Comparison of ENCODE assay signal across 32 mouse cellular contexts in the genomic region with DNA sequence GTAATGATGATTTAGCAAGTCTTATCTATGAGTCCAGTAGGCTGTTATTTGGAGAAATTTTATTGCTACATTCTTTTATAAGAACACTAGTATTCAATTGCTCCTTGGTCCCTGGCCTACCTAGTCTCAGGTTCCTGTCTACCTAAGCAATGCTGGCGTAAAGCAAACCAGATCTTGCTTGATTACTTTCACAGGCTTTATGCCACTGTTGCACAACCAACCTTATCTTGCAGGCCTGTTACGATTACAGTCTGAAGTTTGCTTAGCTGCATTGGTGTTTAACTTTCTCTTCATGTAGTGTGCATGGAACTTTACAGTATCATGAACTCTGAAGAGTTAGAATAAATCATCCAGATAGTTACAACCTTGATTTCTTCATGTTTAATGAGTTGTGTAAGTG. TPM values are rescaled to one million over a fixed set of nuclear protein-coding genes. Genes with fewer than 3 reads are reported as not detected.
DNase-seq lines count a peak whose midpoint lies in the region; ATAC-seq and TF ChIP-seq lines count a peak whose summit lies in the region.
"Had no signal": no experiment of that assay in that cellular context is flagged by ENCODE, and none has a peak within 500 bp of the region (broad histone marks: within the 10 kb centered on the region; RNA-seq: fewer than 3 reads in every experiment).

No protein-coding gene starts in this region.

- no peaks in the 10 kb centered on the region for H3K79me2 ChIP-seq in liver, adult 2 months (ENCODE audit: control insufficient read depth, insufficient read depth, low read length)

- DNase-seq in liver, adult 2 months (ENCODE audit: extremely low read depth, low read depth, low spot score) = peak; percentile 5
- DNase-seq in c-Kit-positive CD71-positive TER-119-positive erythroid progenitor cells, embryonic 14.5 days (ENCODE audit: low spot score) = no peak
- no peak for DNase-seq in cerebellum, adult 8-10 months
- DNase-seq in gastrocnemius, adult 2 months = no peak
- DNase-seq: adrenal gland, adult 8-10 months; adrenal gland, postnatal 14 days; adrenal gland, postnatal 36 days; cerebellum, adult 11 months; cerebellum, adult 18-20 months; cerebellum, adult 9-10 months; cerebellum, postnatal 10 days; cerebellum, postnatal 36 days; embryo, embryonic 11 days had no signal

- H3K27me3 ChIP-seq in liver, adult 2 months (ENCODE audit: control insufficient read depth, insufficient read depth, low read length) = no peaks in the 10 kb centered on the region
- H3K27me3 ChIP-seq in liver, embryonic 12.5 days (replicated peaks) = no peaks in the 10 kb centered on the region
- no peaks in the 10 kb centered on the region for H3K27me3 ChIP-seq in intestine, embryonic 16.5 days (replicated peaks; ENCODE audit: control insufficient read depth, insufficient read depth, low read length)
- H3K27me3 ChIP-seq in stomach, embryonic 14.5 days (ENCODE audit: control insufficient read depth, insufficient read depth, low read length) = no peaks in the 10 kb centered on the region
- H3K27me3 ChIP-seq in stomach, embryonic 16.5 days (ENCODE audit: control insufficient read depth, insufficient read depth, low read length) = no peaks in the 10 kb centered on the region
- H3K27me3 ChIP-seq: embryonic facial prominence, embryonic 13.5 days; embryonic facial prominence, embryonic 15.5 days; forebrain, embryonic 12.5 days had no signal

- H3K4me3 ChIP-seq in liver, adult 2 months (ENCODE audit: insufficient read depth, low read depth, low read length) = no peak overlapping the region
- H3K4me3 ChIP-seq in liver, embryonic 12.5 days = no peak overlapping the region
- H3K4me3 ChIP-seq in intestine, embryonic 16.5 days (ENCODE audit: low read length) = no peak overlapping the region
- no peak overlapping the region for H3K4me3 ChIP-seq in stomach, embryonic 14.5 days (ENCODE audit: low read depth, low read length)
- no peak overlapping the region for H3K4me3 ChIP-seq in stomach, embryonic 16.5 days (replicated peaks; ENCODE audit: low read length)
- no peak overlapping the region for H3K4me3 ChIP-seq in gastrocnemius, adult 2 months
- H3K4me3 ChIP-seq: embryonic facial prominence, embryonic 13.5 days; embryonic facial prominence, embryonic 15.5 days; erythroblast, embryonic 14.5 days; forebrain, embryonic 10.5 days; forebrain, embryonic 12.5 days had no signal

- H3K36me3 ChIP-seq in liver, adult 2 months (ENCODE audit: control insufficient read depth, insufficient read depth, low read length) = no peaks in the 10 kb centered on the region
- no peaks in the 10 kb centered on the region for H3K36me3 ChIP-seq in liver, embryonic 12.5 days
- H3K36me3 ChIP-seq in intestine, embryonic 16.5 days (ENCODE audit: control insufficient read depth, insufficient read depth, low read length) = no peaks in the 10 kb centered on the region
- H3K36me3 ChIP-seq in stomach, embryonic 14.5 days (ENCODE audit: control insufficient read depth, insufficient read depth, low read length) = no peaks in the 10 kb centered on the region
- no peaks in the 10 kb centered on the region for H3K36me3 ChIP-seq in stomach, embryonic 16.5 days (ENCODE audit: control insufficient read depth, insufficient read depth, low read length)
- H3K36me3 ChIP-seq: embryonic facial prominence, embryonic 13.5 days; embryonic facial prominence, embryonic 15.5 days; forebrain, embryonic 10.5 days; forebrain, embryonic 12.5 days had no signal

- H3K27ac ChIP-seq in liver, adult 2 months (replicated peaks; ENCODE audit: insufficient read depth, low read depth, low read length) = no peak overlapping the region
- H3K27ac ChIP-seq in liver, embryonic 12.5 days = no peak overlapping the region
- H3K27ac ChIP-seq in intestine, embryonic 16.5 days (ENCODE audit: low read length) = no peak overlapping the region
- no peak overlapping the region for H3K27ac ChIP-seq in stomach, embryonic 14.5 days (ENCODE audit: low read length)
- no peak overlapping the region for H3K27ac ChIP-seq in stomach, embryonic 16.5 days (ENCODE audit: low read length)
- H3K27ac ChIP-seq in gastrocnemius, adult 2 months = no peak overlapping the region
- H3K27ac ChIP-seq: embryonic facial prominence, embryonic 13.5 days; embryonic facial prominence, embryonic 15.5 days; forebrain, embryonic 10.5 days; forebrain, embryonic 12.5 days had no signal

- WGBS in liver, adult 2 months = 27% methylated on average over 2 of the region's 2 CpGs
- WGBS in liver, embryonic 12.5 days (ENCODE audit: insufficient replicate concordance) = 65% methylated on average over 2 of the region's 2 CpGs
- WGBS in intestine, embryonic 16.5 days = 60% methylated on average over 2 of the region's 2 CpGs
- WGBS in stomach, embryonic 14.5 days = 74% methylated on average over 2 of the region's 2 CpGs
- WGBS in stomach, embryonic 16.5 days = 66% methylated on average over 2 of the region's 2 CpGs

- intact Hi-C loops in gastrocnemius, adult 2 months (cut with DNase I) = no loop called here

- 0 out of 2 replicates have a peak, but pooled peaks cover 2% of the 10 kb centered on the region for H3K9me3 ChIP-seq in liver, embryonic 12.5 days (replicated peaks)
- no peaks in the 10 kb centered on the region for H3K9me3 ChIP-seq in intestine, embryonic 16.5 days (ENCODE audit: control insufficient read depth, low read length)
- H3K9me3 ChIP-seq in stomach, embryonic 14.5 days (ENCODE audit: control insufficient read depth, low read depth, low read length) = no peaks in the 10 kb centered on the region
- no peaks in the 10 kb centered on the region for H3K9me3 ChIP-seq in stomach, embryonic 16.5 days (replicated peaks; ENCODE audit: control insufficient read depth, low read length)
- H3K9me3 ChIP-seq: embryonic facial prominence, embryonic 13.5 days; embryonic facial prominence, embryonic 15.5 days; forebrain, embryonic 10.5 days; forebrain, embryonic 12.5 days had no signal

- no peak overlapping the region for H3K9ac ChIP-seq in liver, adult 2 months (ENCODE audit: low read depth, low read length)
- no peak overlapping the region for H3K9ac ChIP-seq in liver, embryonic 12.5 days
- H3K9ac ChIP-seq in intestine, embryonic 16.5 days (ENCODE audit: low read depth, low read length) = no peak overlapping the region
- no peak overlapping the region for H3K9ac ChIP-seq in stomach, embryonic 14.5 days (replicated peaks; ENCODE audit: low read depth, low read length)
- no peak overlapping the region for H3K9ac ChIP-seq in stomach, embryonic 16.5 days (ENCODE audit: low read length)
- H3K9ac ChIP-seq: embryonic facial prominence, embryonic 13.5 days; embryonic facial prominence, embryonic 15.5 days; forebrain, embryonic 12.5 days had no signal

- TF ChIP-seq POLR2A in liver, adult 2 months (IDR thresholded peaks at IDR 0.05; ENCODE audit: extremely low read depth, insufficient read depth, low read length) = no peak

- H3K4me2 ChIP-seq in liver, embryonic 12.5 days = no peak overlapping the region
- no peak overlapping the region for H3K4me2 ChIP-seq in intestine, embryonic 16.5 days (ENCODE audit: low read depth, low read length)
- no peak overlapping the region for H3K4me2 ChIP-seq in stomach, embryonic 14.5 days (replicated peaks; ENCODE audit: low read depth, low read length)
- H3K4me2 ChIP-seq in stomach, embryonic 16.5 days (ENCODE audit: low read depth, low read length) = no peak overlapping the region
- H3K4me2 ChIP-seq: embryonic facial prominence, embryonic 13.5 days; embryonic facial prominence, embryonic 15.5 days; forebrain, embryonic 12.5 days had no signal

- no peaks in the 10 kb centered on the region for H3K4me1 ChIP-seq in liver, adult 2 months (ENCODE audit: control insufficient read depth, insufficient read depth, low read length)
- no peaks in the 10 kb centered on the region for H3K4me1 ChIP-seq in liver, embryonic 12.5 days
- H3K4me1 ChIP-seq in intestine, embryonic 16.5 days (ENCODE audit: control insufficient read depth, insufficient read depth, low read length) = no peaks in the 10 kb centered on the region
- no peaks in the 10 kb centered on the region for H3K4me1 ChIP-seq in stomach, embryonic 14.5 days (ENCODE audit: control insufficient read depth, insufficient read depth, low read length)
- H3K4me1 ChIP-seq in stomach, embryonic 16.5 days (ENCODE audit: control insufficient read depth, insufficient read depth, low read length) = no peaks in the 10 kb centered on the region
- H3K4me1 ChIP-seq: embryonic facial prominence, embryonic 13.5 days; embryonic facial prominence, embryonic 15.5 days; forebrain, embryonic 10.5 days; forebrain, embryonic 12.5 days had no signal

- ATAC-seq in liver, embryonic 12.5 days = no peak
- peak; percentile 95 for ATAC-seq in intestine, embryonic 16.5 days
- ATAC-seq in stomach, embryonic 14.5 days (ENCODE audit: insufficient number of reproducible peaks, insufficient read depth, low FRiP score, low read depth) = peak; percentile 65; the same call in 1 of the 2 replicates
- peak; percentile 56; the same call in 1 of the 2 replicates for ATAC-seq in stomach, embryonic 16.5 days (ENCODE audit: insufficient read depth, low FRiP score)
- ATAC-seq: activated CD4-positive, CD25-positive, alpha-beta regulatory T cell, adult 4 months; forebrain, embryonic 14.5 days; forebrain, embryonic 16.5 days; Patski had no signal

- TF ChIP-seq CTCF in liver, adult 2 months (IDR thresholded peaks at IDR 0.05; ENCODE audit: low read depth, low read length) = no peak
- TF ChIP-seq CTCF in gastrocnemius, adult 2 months (IDR thresholded peaks at IDR 0.05) = no peak

RNA-seq across cellular contexts. Expression of a gene that starts 3.2 kb away (rescaled TPM):
- total RNA-seq in liver, adult 2 months (2014; rRNA removed) = not detected in 2 replicates
- not detected in 2 replicates for polyA plus RNA-seq in liver, adult 2 months (2012; rRNA removed)
- polyA plus RNA-seq in liver, embryonic 12.5 days (2016; fragmentation: Nextera tagmentation; extraction: Ambion mirVana) = not detected in 2 replicates
- polyA plus RNA-seq in intestine, embryonic 16.5 days (2015; fragmentation: Nextera tagmentation; extraction: Ambion mirVana) = not detected in 2 replicates
- not detected in 2 replicates for polyA plus RNA-seq in stomach, embryonic 14.5 days (2014; fragmentation: Nextera tagmentation; extraction: Ambion mirVana)
- polyA plus RNA-seq in stomach, embryonic 16.5 days (2015; fragmentation: Nextera tagmentation; extraction: Ambion mirVana) = not detected in 2 replicates
- total RNA-seq in gastrocnemius, adult 2 months (2021) = not detected
- total RNA-seq: adrenal gland, adult 18-20 months; adrenal gland, postnatal 14 days; adrenal gland, postnatal 36 days; common myeloid progenitor, adult 5-6 weeks; ES-E14; MEL had no signal
- polyA plus RNA-seq: C2C12; embryonic facial prominence, embryonic 11.5 days; embryonic facial prominence, embryonic 13.5 days; embryonic facial prominence, embryonic 15.5 days; erythroblast, embryonic 14.5 days; forebrain, embryonic 10.5 days; forebrain, embryonic 12.5 days; forebrain, embryonic 14.5 days; forebrain, embryonic 16.5 days had no signal

RNA-seq across cellular contexts. Expression of a gene that starts 29.5 kb away (rescaled TPM):
- not detected in 2 replicates for total RNA-seq in liver, adult 2 months (2014; rRNA removed)
- polyA plus RNA-seq in liver, adult 2 months (2012; rRNA removed) = not detected in 2 replicates
- polyA plus RNA-seq in liver, embryonic 12.5 days (2016; fragmentation: Nextera tagmentation; extraction: Ambion mirVana) = not detected in 2 replicates
- polyA plus RNA-seq in intestine, embryonic 16.5 days (2015; fragmentation: Nextera tagmentation; extraction: Ambion mirVana) = not detected in 2 replicates
- polyA plus RNA-seq in stomach, embryonic 14.5 days (2014; fragmentation: Nextera tagmentation; extraction: Ambion mirVana) = not detected in 2 replicates
- not detected in 2 replicates for polyA plus RNA-seq in stomach, embryonic 16.5 days (2015; fragmentation: Nextera tagmentation; extraction: Ambion mirVana)
- not detected for total RNA-seq in gastrocnemius, adult 2 months (2021)
- total RNA-seq: adrenal gland, adult 18-20 months; adrenal gland, adult 8-10 months; adrenal gland, postnatal 14 days; adrenal gland, postnatal 36 days; common myeloid progenitor, adult 5-6 weeks; MEL had no signal
- polyA plus RNA-seq: activated CD4-positive, CD25-positive, alpha-beta regulatory T cell, adult 4 months; C2C12; embryonic facial prominence, embryonic 11.5 days; embryonic facial prominence, embryonic 13.5 days; embryonic facial prominence, embryonic 15.5 days; erythroblast, embryonic 14.5 days; forebrain, embryonic 10.5 days; forebrain, embryonic 12.5 days; forebrain, embryonic 14.5 days; forebrain, embryonic 16.5 days; Patski had no signal

RNA-seq across cellular contexts. Expression of a gene that starts 57.9 kb away (rescaled TPM):
- not detected in 2 replicates for total RNA-seq in liver, adult 2 months (2014; rRNA removed)
- not detected in 2 replicates for polyA plus RNA-seq in liver, adult 2 months (2012; rRNA removed)
- polyA plus RNA-seq in liver, embryonic 12.5 days (2016; fragmentation: Nextera tagmentation; extraction: Ambion mirVana) = not detected in 2 replicates
- not detected in 2 replicates for polyA plus RNA-seq in intestine, embryonic 16.5 days (2015; fragmentation: Nextera tagmentation; extraction: Ambion mirVana)
- not detected in 2 replicates for polyA plus RNA-seq in stomach, embryonic 14.5 days (2014; fragmentation: Nextera tagmentation; extraction: Ambion mirVana)
- polyA plus RNA-seq in stomach, embryonic 16.5 days (2015; fragmentation: Nextera tagmentation; extraction: Ambion mirVana) = not detected in 2 replicates
- total RNA-seq in gastrocnemius, adult 2 months (2021) = not detected
- total RNA-seq: adrenal gland, adult 18-20 months; adrenal gland, adult 8-10 months; adrenal gland, postnatal 14 days; adrenal gland, postnatal 36 days; common myeloid progenitor, adult 5-6 weeks; ES-E14; MEL had no signal
- polyA plus RNA-seq: C2C12; embryonic facial prominence, embryonic 11.5 days; embryonic facial prominence, embryonic 13.5 days; embryonic facial prominence, embryonic 15.5 days; erythroblast, embryonic 14.5 days; forebrain, embryonic 10.5 days; forebrain, embryonic 12.5 days; forebrain, embryonic 14.5 days; forebrain, embryonic 16.5 days; Patski had no signal
